Mouse (Mus musculus): Measurements from ENCODE around the gene Cntrob. TPM values are rescaled to one million over a fixed set of nuclear protein-coding genes. Genes with fewer than 3 reads are reported as not detected.

Cntrob gene
- total RNA-seq, 1 experiment from 2014 or later, result 26.5 TPM

DNA sequence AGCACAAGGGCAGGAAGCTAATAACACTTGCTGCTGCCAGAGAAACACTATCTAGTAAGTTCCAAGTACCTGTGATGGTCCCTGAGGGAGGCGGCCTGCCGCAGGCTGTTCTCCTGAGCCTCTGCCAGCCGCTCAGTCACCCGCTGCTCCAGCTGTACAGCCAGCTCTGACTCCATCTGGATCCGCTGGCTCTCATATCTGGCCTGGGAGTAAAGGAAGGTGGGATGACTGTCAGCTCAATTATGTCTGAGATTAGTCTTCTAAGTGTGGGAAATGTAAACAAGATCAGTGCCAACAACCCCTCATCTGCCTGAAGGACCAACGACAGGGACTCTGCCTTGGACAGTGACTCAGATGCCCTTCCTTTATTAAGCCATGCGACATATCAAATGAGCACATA lies 12.3 kb downstream of the Cntrob start:
- no peak for ATAC-seq (replicated peaks; ENCODE audit: low read depth, poor library complexity, severe bottlenecking)

DNA sequence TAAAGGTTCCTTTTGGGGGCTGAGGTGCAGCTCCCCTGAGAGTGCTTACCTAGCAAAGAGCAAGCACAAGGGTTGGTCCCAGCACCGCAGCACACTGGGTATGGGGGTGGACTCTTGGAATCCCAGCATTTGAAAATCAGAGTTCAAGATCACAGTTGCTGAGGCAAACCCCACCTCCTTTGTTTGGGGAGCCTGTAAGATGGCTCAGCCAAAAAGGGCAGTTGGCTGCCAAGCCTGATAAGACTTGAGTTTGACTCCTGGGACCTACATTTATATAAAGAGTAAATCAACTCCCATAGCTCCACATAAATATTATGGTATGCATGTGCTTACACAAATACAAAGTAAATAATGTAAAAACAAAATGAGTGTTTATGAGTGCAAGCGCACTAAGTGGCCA lies 17.5 kb downstream of the Cntrob start:
- no peak for ATAC-seq (replicated peaks; ENCODE audit: low read depth, poor library complexity, severe bottlenecking)

DNA sequence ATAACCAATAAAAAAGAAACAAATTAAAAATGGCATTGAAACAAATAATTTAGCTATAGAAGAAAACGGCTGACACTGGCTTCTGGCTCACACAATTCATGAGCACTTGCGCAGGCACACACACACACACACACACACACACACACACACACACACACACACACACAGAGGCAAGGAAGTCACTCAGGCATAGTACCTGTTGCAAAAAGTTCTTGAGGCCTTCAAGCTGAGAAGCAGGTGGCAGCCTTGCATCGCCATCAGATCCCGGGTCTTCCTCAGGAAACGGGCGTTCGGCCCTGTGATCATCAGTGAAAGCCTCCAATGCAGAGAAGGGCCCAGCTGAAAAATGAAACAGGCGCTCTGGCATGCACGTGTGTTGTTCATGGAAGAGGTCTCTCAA lies 18.3 kb downstream of the Cntrob start:
- no peak for ATAC-seq (replicated peaks; ENCODE audit: low read depth, poor library complexity, severe bottlenecking)

DNA sequence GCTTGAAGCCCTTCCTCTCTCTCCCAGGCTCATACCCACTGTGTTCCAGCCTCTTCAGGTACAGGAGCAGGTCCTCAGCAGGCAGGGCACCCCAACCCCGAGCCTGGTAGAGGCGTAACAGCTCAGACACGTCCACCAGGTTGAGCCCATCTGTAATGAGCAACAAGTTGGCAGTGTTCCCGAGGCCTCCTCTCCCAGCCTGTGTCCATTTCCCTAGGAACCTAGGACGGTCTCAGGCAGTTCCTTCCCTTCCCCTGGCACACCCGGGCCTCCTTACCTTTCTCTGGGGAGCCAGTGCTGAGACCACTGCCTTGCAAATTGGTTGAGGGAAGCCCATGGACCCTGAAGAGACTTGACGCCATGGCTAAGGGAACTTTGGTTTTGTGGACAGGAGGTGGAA lies 20.8 kb downstream of the Cntrob start:
- no peak for ATAC-seq (replicated peaks; ENCODE audit: low read depth, poor library complexity, severe bottlenecking)

DNA sequence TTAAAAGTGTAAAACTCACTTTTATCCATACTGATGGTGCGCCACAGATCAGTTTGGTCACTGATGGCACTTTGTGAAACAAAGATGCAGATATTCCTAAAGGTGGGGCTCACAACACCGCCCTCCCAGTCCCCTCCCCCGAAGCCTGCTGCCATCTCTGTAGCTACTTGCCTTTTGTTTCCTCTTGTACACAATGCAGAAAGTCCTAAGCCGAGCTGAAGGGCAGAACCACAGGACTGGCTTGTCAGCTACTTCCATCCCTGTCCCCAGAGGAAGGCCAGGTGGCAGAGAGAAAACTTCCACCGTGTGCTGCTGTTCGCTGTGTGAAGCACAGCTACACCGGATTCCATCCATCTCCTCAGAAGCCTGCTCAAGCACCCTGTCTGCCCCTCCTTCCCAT lies 25.3 kb downstream of the Cntrob start:
- no peak for ATAC-seq (replicated peaks; ENCODE audit: low read depth, poor library complexity, severe bottlenecking)

DNA sequence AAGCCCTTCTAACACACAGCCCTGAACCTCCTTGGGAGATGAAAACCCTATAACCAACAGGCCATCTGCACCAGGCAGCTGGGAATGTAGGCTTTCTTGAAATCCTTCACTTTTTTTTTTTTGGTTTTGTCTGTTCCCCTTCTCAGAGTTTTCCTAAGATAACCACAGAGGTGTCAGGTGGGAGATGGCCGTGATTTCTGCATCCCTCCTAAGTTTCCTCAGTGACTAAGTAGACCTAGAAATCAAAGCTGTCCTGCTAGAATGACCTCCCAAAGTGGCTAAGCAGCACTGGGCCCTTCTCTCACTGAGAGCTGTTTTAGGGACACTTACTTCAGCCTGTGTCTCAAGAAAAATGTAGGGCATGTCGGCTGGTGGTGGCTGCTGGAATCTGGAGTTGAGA lies 25.8 kb downstream of the Cntrob start:
- ATAC-seq (replicated peaks; ENCODE audit: low read depth, poor library complexity, severe bottlenecking), result no peak

DNA sequence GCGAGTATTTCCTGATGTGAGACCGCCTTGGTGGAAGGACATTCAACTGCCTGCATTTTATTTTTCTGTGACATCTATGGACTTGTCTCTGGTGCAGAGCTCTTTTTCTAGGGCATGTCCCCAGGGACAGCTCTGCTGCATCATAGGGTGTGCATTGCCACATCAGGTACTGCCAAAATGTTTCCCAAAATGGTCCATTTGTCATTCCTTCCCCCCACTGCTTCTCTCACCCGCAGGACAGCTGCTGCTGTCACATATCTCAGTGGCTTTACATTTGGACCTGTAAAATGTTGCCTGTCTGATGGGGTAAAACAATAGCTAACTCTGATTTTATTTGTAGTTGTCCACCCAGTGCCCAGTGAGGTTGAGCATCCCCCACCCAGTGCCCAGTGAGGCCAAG lies 28.3 kb downstream of the Cntrob start:
- no peak for ATAC-seq (replicated peaks; ENCODE audit: low read depth, poor library complexity, severe bottlenecking)

DNA sequence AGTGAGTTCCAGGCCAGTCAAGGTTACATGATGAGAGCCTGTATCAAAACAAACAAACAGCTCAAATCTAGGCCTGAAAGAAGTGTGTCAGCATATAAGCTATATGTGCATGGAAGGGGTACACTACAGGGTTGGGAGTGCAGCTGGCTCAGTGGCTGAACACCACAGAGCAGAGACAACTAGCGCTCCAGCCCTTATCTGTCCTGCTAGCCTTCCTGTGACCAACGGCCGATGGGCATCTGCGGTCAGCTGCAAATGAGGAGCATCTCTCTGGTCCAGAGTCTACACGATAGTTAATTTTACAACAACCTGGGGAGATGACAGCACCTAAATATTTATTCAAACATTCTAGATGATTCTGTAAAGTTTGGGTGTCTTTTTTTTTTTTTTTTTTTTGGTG lies 32.5 kb downstream of the Cntrob start:
- no peak for ATAC-seq (replicated peaks; ENCODE audit: low read depth, poor library complexity, severe bottlenecking)

DNA sequence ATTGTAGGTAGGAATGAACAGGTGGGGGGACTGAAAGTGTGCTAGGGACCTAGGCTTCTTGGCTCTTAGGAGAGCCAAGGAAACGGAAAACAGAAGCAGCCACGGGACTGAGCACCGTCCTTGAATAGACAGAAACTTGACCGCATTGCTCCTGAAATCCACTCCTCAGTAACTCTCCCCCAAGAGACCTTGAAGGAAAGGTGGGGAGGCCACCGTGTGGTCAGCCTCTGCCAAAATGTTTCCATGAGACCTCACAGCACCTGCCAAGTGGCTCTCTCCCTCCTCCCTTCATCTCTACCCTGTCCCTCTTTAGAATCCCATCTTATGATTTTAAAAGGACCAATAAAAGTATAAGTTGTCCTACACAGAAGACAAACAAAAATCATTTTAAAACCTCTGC lies 46.3 kb downstream of the Cntrob start:
- no peak for ATAC-seq (replicated peaks; ENCODE audit: low read depth, poor library complexity, severe bottlenecking)

DNA sequence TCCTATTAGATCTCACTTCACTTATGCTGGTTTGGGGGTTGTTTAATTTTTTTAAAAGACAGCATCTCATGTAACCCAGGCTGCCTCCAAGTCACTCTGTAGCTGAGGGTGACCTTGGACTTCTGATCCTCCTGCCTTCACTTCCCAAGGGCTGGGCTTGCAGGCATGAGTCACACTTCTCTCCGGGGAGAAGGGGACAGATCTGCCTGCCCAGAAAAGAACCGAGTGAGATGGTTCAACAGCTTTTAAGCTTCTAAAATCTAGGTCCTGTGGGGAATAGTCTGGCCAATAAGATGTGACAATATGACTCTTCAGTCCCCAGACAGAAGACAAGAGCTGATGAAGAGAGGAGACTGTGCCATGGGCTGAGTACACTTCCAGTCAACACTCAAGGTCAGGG lies 47.5 kb downstream of the Cntrob start:
- no peak for ATAC-seq (replicated peaks; ENCODE audit: low read depth, poor library complexity, severe bottlenecking)

DNA sequence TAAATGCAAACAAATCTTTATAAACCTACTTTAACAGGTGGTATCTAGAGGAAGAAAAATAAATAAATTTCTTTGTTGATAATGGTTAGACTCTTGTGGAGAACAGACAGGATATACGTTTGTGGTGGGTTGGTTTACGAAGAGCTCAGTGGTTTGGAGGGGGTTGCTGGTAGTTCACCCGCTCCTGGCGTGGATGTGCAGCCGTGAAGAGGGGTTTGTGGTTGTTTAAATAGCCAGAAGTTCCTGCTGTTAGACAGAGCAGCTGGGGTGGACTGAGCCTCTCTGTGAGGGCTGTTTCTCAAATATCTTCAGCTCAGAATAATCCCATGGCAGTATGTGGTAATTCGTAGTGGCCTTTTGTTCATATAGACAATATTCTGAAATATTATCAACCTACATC lies 47.9 kb downstream of the Cntrob start:
- peak; percentile 57 for ATAC-seq (replicated peaks; ENCODE audit: low read depth, poor library complexity, severe bottlenecking)

DNA sequence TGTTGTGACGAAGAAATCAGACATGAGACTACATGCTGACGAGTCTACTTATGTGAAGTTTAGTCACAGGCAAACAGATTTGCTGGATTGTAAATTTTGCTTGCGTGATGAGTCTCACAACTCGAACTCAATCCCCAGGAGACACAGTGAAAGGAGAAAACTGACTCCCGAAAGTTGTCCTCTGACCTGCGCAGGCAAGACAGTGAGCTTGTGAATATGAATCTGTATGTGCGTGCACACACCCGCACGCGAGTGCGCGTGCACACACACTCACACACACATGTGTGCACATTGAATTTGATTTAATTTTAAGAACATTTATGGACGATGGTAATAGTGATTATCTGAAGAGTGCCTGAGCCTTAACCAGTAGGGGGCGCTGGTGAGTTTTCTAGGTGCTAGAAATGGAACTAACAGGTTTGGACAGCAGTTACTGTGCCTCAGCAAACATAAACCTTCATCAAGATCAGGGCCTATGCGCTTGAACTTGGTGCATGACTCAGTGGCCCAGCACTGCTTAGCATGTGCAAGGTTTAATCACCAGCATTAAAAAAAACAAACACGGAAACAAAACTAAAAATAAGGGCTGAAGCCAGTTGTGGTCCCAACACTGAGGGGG lies 51.3 kb downstream of the Cntrob start:
- peak; percentile 69 for ATAC-seq (replicated peaks; ENCODE audit: low read depth, poor library complexity, severe bottlenecking)

DNA sequence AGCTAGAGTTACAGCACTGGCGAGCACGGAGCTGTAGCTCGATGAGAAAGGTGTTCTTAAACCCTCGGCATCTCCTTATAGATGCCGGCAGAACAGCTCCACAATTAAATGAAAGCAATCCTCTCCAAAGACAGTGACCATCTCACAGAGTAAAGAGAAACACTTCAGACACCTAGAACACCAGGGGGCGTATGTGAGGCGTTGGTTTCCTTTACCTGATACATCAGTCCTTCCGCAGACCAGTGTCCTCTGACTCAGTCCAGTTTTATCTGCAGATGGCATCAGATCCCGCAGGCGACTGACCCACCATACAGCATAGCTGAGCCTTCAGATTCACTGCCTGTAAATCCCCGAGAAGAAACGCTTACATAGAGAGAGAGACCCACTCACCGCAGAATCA lies 54.0 kb downstream of the Cntrob start:
- ATAC-seq (replicated peaks; ENCODE audit: low read depth, poor library complexity, severe bottlenecking), result peak; percentile 54; the same call in 1 of the 2 replicates

DNA sequence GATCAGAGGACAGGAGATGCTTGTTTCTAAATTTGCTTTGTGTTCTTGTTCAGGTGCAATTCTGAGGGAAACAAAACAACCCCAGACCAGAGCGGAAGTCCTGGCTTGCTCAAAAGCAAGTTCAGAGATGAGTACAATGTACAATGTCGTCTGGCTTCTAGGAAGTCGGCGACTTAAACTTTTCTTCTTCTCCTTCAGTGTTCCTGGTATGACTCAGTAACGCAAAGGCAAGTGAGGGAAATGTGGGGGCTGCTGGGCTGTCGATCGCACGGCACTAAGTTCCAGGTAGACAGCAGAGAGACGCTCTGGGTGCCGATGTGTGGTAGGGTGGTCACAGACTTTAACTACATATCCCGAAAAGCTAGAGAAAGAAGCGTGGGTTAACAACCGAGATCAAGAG lies 55.5 kb downstream of the Cntrob start:
- ATAC-seq (replicated peaks; ENCODE audit: low read depth, poor library complexity, severe bottlenecking), result no peak

DNA sequence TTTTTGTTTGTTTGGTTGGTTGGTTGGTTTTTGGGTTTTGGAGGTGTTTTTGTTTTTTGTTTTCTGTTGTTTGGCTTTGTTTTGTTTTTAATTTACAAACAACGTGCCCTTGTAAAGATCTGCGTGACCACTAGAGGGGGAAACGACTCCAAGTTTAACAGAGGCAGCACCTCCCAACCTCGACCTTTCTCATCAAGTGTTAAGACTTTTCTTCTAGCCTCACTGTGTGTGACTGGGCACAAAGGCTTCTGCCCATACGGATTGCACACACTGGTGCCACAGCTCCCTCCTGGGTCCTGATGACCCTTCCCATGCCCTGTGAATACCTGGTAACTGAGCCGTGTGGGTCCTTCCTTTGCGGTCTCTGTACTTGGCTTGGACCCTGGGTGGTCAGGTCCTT lies 56.2 kb downstream of the Cntrob start:
- ATAC-seq (replicated peaks; ENCODE audit: low read depth, poor library complexity, severe bottlenecking), result peak; percentile 48; the same call in 1 of the 2 replicates

DNA sequence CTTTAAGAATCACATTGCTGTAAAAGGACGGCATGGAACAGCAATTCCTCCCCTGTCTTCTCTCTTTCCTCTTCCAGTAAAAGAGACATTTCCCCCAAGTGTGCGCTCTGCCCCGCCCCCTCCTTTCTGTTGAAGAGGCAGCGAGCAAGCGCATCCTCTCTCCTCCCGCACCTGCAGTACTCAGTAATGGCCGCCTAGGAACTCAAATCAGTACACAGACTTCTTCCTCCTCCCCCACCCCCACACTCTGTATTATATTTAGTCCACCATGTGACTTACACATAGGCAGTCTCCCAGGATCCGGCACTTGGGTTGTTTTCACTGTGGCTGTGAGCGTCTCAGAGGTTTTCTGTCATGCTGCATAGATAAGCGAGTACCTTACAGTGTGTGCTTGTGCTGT lies 57.3 kb downstream of the Cntrob start:
- ATAC-seq (replicated peaks; ENCODE audit: low read depth, poor library complexity, severe bottlenecking), result peak; percentile 57; the same call in 1 of the 2 replicates

DNA sequence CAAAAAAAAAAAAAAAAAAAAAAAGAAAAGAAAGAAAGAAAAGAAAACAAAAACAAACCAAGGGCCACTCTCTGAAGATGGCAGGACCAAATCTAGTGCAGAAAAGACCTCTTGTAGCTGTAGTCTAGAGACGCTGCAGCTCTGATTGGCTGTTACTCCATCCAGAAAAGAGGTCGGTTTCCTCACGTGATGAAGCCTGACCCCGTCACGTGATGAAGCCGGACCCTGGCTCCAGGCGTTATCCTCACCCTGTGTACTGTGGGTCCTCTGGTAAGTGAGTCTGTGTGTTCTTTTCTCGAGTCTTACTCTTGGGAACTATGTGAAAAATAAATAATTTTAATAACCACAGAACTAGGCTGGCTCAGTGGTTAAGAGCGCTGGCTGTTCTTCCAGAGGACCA lies 58.2 kb downstream of the Cntrob start:
- ATAC-seq (replicated peaks; ENCODE audit: low read depth, poor library complexity, severe bottlenecking), result no peak

DNA sequence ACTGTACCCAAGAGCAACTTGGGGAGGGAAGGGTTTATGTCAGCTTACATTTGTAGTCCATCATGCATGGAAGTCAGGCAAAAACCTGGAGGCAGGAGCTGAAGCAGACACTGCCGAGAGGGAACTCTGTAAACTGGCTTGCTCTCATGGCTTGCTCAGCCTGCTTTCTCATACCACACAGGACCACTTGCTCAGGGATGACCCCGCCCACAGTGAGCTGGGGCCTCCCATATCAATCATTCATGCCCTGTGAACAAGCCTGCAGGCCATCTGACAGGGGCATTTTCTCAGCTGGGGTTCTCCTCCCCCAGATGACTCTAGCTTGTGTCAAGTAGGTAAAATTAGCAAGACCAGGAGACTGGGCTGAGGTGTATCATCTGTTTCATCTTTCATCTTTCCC lies 59.3 kb downstream of the Cntrob start:
- no peak for ATAC-seq (replicated peaks; ENCODE audit: low read depth, poor library complexity, severe bottlenecking)

DNA sequence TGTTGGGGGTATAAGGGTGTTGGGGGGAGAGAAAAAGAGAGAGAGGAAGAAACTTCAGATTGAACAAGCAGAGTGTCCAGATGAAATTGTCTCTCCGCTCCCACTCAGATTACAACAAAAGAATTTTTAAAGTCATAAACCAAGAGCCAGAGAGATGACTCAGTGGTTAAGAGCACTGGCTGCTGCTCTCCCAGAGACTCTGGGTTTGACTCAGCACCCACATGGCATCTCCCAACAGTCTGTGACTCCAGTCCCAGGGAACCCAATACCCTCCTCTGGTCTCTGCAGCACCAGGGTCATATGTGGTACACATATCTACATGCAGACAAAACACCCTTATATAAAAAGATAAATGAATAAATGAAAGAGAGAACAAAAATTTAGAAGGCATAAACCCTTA lies 63.5 kb downstream of the Cntrob start:
- ATAC-seq (replicated peaks; ENCODE audit: low read depth, poor library complexity, severe bottlenecking), result no peak

DNA sequence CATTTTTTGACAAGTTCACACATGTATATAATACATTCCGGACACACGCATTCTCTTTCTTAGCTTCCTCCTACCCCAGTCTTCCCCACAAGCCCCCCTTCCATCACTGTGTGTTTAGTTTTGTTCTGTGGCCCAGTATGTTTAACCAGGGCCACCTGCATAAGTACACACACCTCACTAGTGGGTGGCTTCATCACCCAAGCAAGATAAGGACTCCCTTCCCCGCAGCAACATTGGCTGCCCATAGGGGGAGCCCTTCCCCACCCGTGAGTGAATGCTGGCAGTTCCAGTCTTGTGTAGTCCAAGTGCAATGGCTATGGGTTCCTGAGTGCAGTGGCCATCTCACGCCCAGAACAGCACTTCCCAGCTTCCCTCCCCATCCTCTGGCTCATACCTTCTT lies 65.3 kb downstream of the Cntrob start:
- ATAC-seq (replicated peaks; ENCODE audit: low read depth, poor library complexity, severe bottlenecking), result peak; percentile 84

DNA sequence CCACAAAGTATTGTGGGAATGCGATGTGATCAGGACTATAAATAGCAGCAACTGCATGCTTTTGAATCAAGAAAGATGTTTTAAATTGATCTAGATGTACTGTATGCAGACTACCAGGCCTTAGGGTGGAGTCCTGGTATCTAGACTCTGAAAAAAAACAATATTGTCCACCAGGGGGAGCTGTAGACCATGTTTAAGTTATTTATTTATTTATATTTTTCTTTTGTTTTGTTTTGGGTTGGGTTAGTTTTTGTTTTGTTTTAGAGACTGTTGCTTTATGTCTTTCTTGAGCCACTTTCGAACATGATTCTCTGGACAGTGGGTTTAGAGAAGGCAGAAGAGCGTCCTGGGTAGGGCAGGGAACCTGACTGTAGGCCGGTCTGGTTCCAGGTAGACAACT lies 65.8 kb downstream of the Cntrob start:
- peak; percentile 67; the same call in 1 of the 2 replicates for ATAC-seq (replicated peaks; ENCODE audit: low read depth, poor library complexity, severe bottlenecking)

DNA sequence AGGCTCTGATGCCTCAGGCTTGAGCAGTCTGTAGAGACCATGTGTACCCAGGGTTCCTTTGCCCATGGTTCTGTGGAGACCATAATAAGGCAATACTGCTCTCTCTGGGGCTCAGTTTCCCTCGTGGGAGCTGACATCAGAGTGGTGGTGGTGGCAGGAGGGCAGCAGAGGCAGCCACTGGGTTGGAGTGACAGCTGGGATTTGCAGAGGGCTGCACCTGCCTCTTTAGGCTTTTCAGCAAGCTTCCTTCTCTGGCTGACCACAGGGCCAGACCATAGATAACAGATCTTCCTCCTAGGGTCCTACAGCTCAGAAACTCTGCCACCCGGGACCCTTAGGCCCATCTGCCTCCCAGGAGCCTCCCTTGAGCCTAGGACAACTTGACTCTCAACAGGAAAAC lies 66.5 kb downstream of the Cntrob start:
- no peak for ATAC-seq (replicated peaks; ENCODE audit: low read depth, poor library complexity, severe bottlenecking)

DNA sequence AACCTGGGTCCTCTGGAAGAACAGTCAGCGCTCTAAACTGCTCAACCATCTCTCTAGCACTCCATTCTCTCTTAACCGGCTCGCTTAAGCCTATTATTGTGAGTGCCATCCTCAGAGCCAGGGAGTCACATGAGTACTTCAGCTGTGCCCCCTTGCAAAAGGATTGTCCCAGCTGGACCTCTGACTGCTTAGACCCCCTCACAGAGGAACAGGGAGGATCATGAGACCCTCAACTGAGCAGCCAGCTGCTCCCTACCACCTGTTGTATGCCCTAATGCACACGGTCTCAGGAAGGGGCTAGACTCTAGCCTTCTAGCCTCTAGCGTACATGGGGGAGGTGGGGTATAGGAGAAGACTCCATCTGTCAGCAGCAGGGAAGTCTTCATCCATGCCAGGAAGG lies 68.8 kb downstream of the Cntrob start:
- ATAC-seq (replicated peaks; ENCODE audit: low read depth, poor library complexity, severe bottlenecking), result no peak

Data from common myeloid progenitor, adult 5-6 weeks (primary cell).